Mouse (Mus musculus) testis, adult 2 months (tissue): ENCODE results near the gene Stk38l.

Source experiments
- CTCF ChIP-seq: fragments of 200-500 bp; IDR thresholded peaks from 2 replicates; pipeline ENCODE4 v1.5.1; 2012; ENCODE audit warnings: low read depth, mild to moderate bottlenecking, inconsistent platforms, low read length, moderate library complexity; ENCODE audit not compliant: control insufficient read depth, insufficient read depth, insufficient replicate concordance
- POLR2A ChIP-seq: fragments of 200-500 bp; IDR thresholded peaks from 2 replicates; pipeline ENCODE4 v1.6.1; 2012; ENCODE audit warnings: low read depth, mild to moderate bottlenecking, inconsistent platforms, low read length, moderate library complexity; ENCODE audit not compliant: control insufficient read depth

GRCm38 (mm10) chr6:146678136-146679070 is 46.4 kb upstream of the Stk38l start:
- TF ChIP-seq CTCF, result no peak
- no peak for TF ChIP-seq POLR2A
